Mouse (Mus musculus) embryonic facial prominence, embryonic 11.5 days (tissue): Measurements from ENCODE around the gene Dcxr. TPM values are rescaled to one million over a fixed set of nuclear protein-coding genes. Genes with fewer than 3 reads are reported as not detected.
"Not testable (repeated sequence)": the region's sequence is repeated elsewhere in the genome, so short reads cannot be mapped to it uniquely, and the experiment has no call there.

ENCODE experiments used
- ATAC-seq: fragments of 200-750 bp; cut with Nextera tagmentation; replicated peaks from 2 replicates; pipeline ENCODE4 v1.8.0; 2017; ENCODE audit warnings: low read depth; ENCODE audit not compliant: insufficient number of reproducible peaks, low FRiP score, low TSS enrichment
- DNase-seq: peaks from one replicate; pipeline ENCODE4 v3.0.0-alpha.2; 2015; ENCODE audit warnings: low spot score
- H3K27ac ChIP-seq: fragments of 300-500 bp; sonication (generic); replicated peaks from 2 replicates; pipeline ENCODE4 v1.5.1; 2014; ENCODE audit warnings: mild to moderate bottlenecking, low read depth, low read length, control low read depth
- H3K27me3 ChIP-seq: fragments of 300-500 bp; sonication (generic); 2 replicates; pipeline ENCODE4 v1.6.1; 2014; ENCODE audit warnings: mild to moderate bottlenecking, low read length, moderate library complexity, mixed read lengths; ENCODE audit not compliant: control insufficient read depth, insufficient read depth
- H3K36me3 ChIP-seq: fragments of 300-500 bp; sonication (generic); replicated peaks from 2 replicates; pipeline ENCODE4 v1.6.1; 2014; ENCODE audit warnings: low read depth, mild to moderate bottlenecking, low read length, moderate library complexity, mixed read lengths; ENCODE audit not compliant: control insufficient read depth, insufficient read depth
- H3K4me1 ChIP-seq: fragments of 300-500 bp; sonication (generic); 2 replicates; pipeline ENCODE4 v1.6.1; 2014; ENCODE audit warnings: low read length, mixed read lengths; ENCODE audit not compliant: control insufficient read depth, insufficient read depth
- H3K4me2 ChIP-seq: fragments of 300-500 bp; sonication (generic); 2 replicates; pipeline ENCODE4 v1.6.1; 2014; ENCODE audit warnings: low read depth, mild to moderate bottlenecking, control low read depth, low read length, moderate library complexity
- H3K4me3 ChIP-seq: fragments of 300-500 bp; sonication (generic); 2 replicates; pipeline ENCODE4 v1.5.1; 2014; ENCODE audit warnings: low read depth, low read length, control low read depth
- H3K9ac ChIP-seq: fragments of 300-500 bp; sonication (generic); replicated peaks from 2 replicates; pipeline ENCODE4 v1.6.1; 2014; ENCODE audit warnings: mild to moderate bottlenecking, control low read depth, low read length
- H3K9me3 ChIP-seq: fragments of 300-500 bp; sonication (generic); replicated peaks from 2 replicates; pipeline ENCODE4 v1.6.1; 2016; ENCODE audit warnings: mild to moderate bottlenecking, low read length, inconsistent platforms, mixed read lengths; ENCODE audit not compliant: control insufficient read depth
- WGBS: fragments of 180-500 bp; shearing (Covaris S2); extraction: QIAGEN DNeasy Blood & Tissue Kit; methylation state at CpG from one replicate; pipeline ENCODE4 v1.1.7; 2014; 5-methylcytosine and 5-hydroxymethylcytosine counted together
- polyA plus RNA-seq: library from polyadenylated mRNA; unstranded; fragments of >200 nt; fragmentation: Nextera tagmentation; extraction: Ambion mirVana; gene quantifications from 2 replicates; pipeline ENCODE4 v1.2.1, GENCODE M21; 2014

Dcxr gene
- polyA plus RNA-seq, 1 experiment from 2014 or later, result 11.7 TPM

- 86% methylated on average over 2 of the region's 2 CpGs for WGBS
- no peaks in the 10 kb centered on the region; the same call in 1 of the 2 replicates for H3K36me3 ChIP-seq
Observed at GRCm38 (mm10) chr11:120684660-120685059, 42.4 kb downstream of the Dcxr start.

GRCm38 (mm10) chr11:120684086-120684485 is 43.0 kb downstream of the Dcxr start:
- Histone ChIP-seq H3K36me3 (no peaks in the 10 kb centered on the region; the same call in 1 of the 2 replicates), H3K4me3 (no peak overlapping the region)
- WGBS, result 70% methylated on average over 2 of the region's 2 CpGs

More at GRCm38 (mm10) chr11:120684660-120685059, 42.4 kb downstream of the Dcxr start:
- no peaks in the 10 kb centered on the region for H3K27me3 ChIP-seq
- no peak overlapping the region for H3K27ac ChIP-seq
- DNase-seq, result no peak
- H3K4me3 ChIP-seq, result no peak overlapping the region
- H3K9ac ChIP-seq, result no peak overlapping the region
- H3K9me3 ChIP-seq, result no peaks in the 10 kb centered on the region
- no peaks in the 10 kb centered on the region for H3K4me1 ChIP-seq
- H3K4me2 ChIP-seq, result no peak overlapping the region
- ATAC-seq, result no peak

GRCm38 (mm10) chr11:120683536-120683935 is 43.5 kb downstream of the Dcxr start:
- Histone ChIP-seq H3K27ac (no peak overlapping the region), H3K27me3 (no peaks in the 10 kb centered on the region), H3K4me2 (no peak overlapping the region), H3K36me3 (no peaks in the 10 kb centered on the region), H3K4me1 (no peaks in the 10 kb centered on the region), H3K9me3 (no peaks in the 10 kb centered on the region), H3K9ac (no peak overlapping the region), H3K4me3 (no peak overlapping the region)
- no peak for DNase-seq
- 97% methylated on average over 3 of the region's 3 CpGs for WGBS
- ATAC-seq, result no peak

More at GRCm38 (mm10) chr11:120684086-120684485, 43.0 kb downstream of the Dcxr start:
- ATAC-seq (no peak), DNase-seq (no peak)
- H3K9me3 ChIP-seq, result no peaks in the 10 kb centered on the region
- no peak overlapping the region for H3K9ac ChIP-seq
- H3K4me2 ChIP-seq, result no peak overlapping the region
- no peaks in the 10 kb centered on the region for H3K4me1 ChIP-seq
- no peaks in the 10 kb centered on the region for H3K27me3 ChIP-seq
- H3K27ac ChIP-seq, result no peak overlapping the region

- H3K9ac ChIP-seq, result no peak overlapping the region
- no peak overlapping the region for H3K4me2 ChIP-seq
- H3K4me3 ChIP-seq, result no peak overlapping the region
- 95% methylated on average over 5 of the region's 5 CpGs for WGBS
- H3K36me3 ChIP-seq, result no peaks in the 10 kb centered on the region
- H3K27ac ChIP-seq, result no peak overlapping the region
- no peaks in the 10 kb centered on the region for H3K27me3 ChIP-seq
- no peak for DNase-seq
- ATAC-seq, result no peak
- no peaks in the 10 kb centered on the region for H3K4me1 ChIP-seq
- H3K9me3 ChIP-seq, result no peaks in the 10 kb centered on the region
Observed at GRCm38 (mm10) chr11:120682683-120683082, 44.4 kb downstream of the Dcxr start.

GRCm38 (mm10) chr11:120679909-120680308 is 47.2 kb downstream of the Dcxr start:
- 77% methylated on average over 3 of the region's 3 CpGs for WGBS
- no peaks in the 10 kb centered on the region for H3K9me3 ChIP-seq
- no peaks in the 10 kb centered on the region for H3K4me1 ChIP-seq
- no peak overlapping the region for H3K9ac ChIP-seq
- no peaks in the 10 kb centered on the region for H3K36me3 ChIP-seq
- no peak overlapping the region for H3K4me2 ChIP-seq
- H3K4me3 ChIP-seq, result no peak overlapping the region
- ATAC-seq (no peak), DNase-seq (peak; percentile 10)
- no peaks in the 10 kb centered on the region for H3K27me3 ChIP-seq
- no peak overlapping the region for H3K27ac ChIP-seq

- WGBS, result 93% methylated on average over 4 of the region's 4 CpGs
- no peak for ATAC-seq
- Histone ChIP-seq H3K9me3 (no peaks in the 10 kb centered on the region), H3K27ac (no peak overlapping the region), H3K4me3 (no peak overlapping the region), H3K36me3 (no peaks in the 10 kb centered on the region), H3K4me2 (no peak overlapping the region), H3K4me1 (no peaks in the 10 kb centered on the region), H3K27me3 (no peaks in the 10 kb centered on the region), H3K9ac (no peak overlapping the region)
- no peak for DNase-seq
Observed at GRCm38 (mm10) chr11:120676951-120677350, 50.1 kb downstream of the Dcxr start.

GRCm38 (mm10) chr11:120675875-120676274 is 51.2 kb downstream of the Dcxr start:
- not testable (repeated sequence) for H3K9me3 ChIP-seq, H3K27me3 ChIP-seq, DNase-seq, H3K9ac ChIP-seq, H3K27ac ChIP-seq, H3K4me3 ChIP-seq, H3K36me3 ChIP-seq, ATAC-seq, H3K4me2 ChIP-seq, H3K4me1 ChIP-seq
- WGBS, result 96% methylated on average over 4 of the region's 5 CpGs
